Mouse (Mus musculus): ENCODE measurements at regions not wholly inside any gene's neighbourhood (a gene's known extent, or its start where the extent isn't known, plus 50 kb on each side); places are given as distances from the start of the nearest gene placed in this dataset.
A peak's percentile ranks its signal among the peaks of the same experiment; 100 is the strongest.

- ATAC-seq (ENCODE audit: low TSS enrichment), result no peak
Measured at GRCm38 (mm10) chr6:135433753-135434152, 71.4 kb downstream of the Emp1 start.

DNA sequence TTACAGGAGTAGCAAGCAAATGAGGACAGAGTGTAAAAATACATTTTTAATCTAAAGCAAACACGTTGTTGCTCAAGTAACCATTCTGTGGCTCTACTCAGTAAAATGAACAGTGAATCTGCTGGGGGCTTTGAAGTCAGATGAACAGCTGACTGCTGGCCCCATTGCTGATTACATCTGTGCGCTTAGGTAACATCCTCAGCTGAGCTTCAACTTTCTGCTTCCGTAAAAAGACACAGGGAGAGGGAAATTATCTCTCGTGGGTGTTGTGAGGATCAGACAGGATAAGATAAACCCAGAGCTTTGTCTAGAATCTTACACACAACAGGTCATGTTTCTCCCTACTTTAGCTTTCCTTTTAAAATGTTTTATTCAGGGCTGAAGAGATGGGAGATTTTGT, 74.0 kb downstream of the Emp1 start:
- ATAC-seq (ENCODE audit: low TSS enrichment), result peak; percentile 79

GRCm38 (mm10) chr6:135438271-135438670, 75.9 kb downstream of the Emp1 start:
- ATAC-seq (ENCODE audit: low TSS enrichment), result no peak

DNA sequence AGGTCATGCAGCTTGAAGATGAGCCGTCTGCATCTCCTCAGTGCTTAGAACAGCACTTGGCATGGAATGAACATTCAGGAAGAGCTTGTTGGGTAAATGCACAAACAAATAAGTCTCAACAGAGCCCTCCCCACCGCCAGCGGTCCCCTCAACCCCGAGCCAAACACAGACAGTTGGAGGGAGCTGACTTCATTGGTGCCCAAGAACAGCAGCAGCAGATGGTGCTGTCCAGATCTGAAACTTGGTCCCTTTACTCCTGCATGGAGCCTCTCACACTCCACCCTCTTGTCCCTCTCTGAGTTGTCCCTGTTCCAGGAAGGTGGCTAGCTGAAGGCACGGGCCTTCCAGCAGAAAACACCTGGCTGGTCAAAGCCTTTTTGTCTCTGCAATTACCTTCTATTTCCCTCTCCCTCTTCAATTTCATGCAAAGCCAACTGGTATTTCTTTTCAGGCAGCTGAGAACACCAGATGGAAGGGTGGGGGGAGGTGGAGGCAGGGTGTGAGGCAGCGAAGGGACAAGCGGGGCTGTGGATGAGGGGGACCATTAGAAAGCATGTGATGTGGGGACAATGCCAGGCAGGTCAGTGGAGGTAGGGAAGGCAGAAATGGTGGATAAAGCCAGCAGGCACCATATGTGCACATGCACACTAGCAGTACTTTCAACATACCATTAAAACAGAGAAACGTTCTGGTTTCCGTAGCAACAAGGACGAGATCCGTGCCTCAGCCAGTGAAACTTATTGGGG, 79.0 kb downstream of the Emp1 start:
- ATAC-seq (ENCODE audit: low TSS enrichment), result peak; percentile 59

DNA sequence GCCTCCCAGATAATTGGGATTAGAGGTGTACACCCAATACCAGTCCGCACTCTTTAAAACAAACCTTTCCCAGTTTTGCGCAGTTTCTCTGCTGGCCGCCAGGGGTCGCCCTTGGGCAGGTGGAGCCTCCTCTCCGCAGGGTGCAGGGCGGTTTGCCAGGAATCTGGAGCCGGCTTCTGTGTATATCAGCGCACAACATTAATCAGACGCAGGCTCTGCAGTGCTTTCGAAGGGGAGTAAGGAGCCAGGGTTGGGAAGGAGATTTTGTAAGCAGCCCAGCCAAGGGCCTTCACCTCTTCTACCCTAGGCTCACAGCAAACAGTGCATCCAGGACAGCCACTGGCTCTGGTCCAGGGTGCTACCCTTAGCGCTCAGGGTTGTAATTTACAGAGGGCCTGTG, 82.3 kb downstream of the Emp1 start:
- peak; percentile 75 for ATAC-seq (ENCODE audit: low TSS enrichment)

GRCm38 (mm10) chr6:135445070-135445469, 82.7 kb downstream of the Emp1 start:
- ATAC-seq (ENCODE audit: low TSS enrichment), result peak; percentile 36

- no peak for ATAC-seq (ENCODE audit: low TSS enrichment)
Measured at GRCm38 (mm10) chr6:135447801-135448200, 85.5 kb downstream of the Emp1 start.

DNA sequence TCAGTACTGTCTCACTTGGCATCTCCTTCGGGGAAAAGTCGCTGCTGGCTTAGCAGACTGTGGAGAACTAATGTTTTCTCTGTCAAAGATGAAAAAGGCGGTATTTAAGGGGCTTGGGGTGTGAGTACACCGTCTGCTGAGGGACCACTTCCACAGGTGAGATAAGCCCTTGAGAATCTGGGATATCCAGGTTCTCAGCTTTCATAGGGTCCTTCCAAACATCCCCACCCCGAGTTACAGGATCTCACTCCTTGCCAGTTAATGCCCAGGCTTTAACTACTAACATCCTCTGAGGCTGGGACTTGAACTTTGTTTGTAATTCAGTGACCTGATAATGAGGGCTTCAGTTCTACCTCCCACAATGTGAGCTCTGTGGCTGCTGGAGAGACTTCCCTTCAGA, 86.9 kb downstream of the Emp1 start:
- ATAC-seq (ENCODE audit: low TSS enrichment), result no peak

DNA sequence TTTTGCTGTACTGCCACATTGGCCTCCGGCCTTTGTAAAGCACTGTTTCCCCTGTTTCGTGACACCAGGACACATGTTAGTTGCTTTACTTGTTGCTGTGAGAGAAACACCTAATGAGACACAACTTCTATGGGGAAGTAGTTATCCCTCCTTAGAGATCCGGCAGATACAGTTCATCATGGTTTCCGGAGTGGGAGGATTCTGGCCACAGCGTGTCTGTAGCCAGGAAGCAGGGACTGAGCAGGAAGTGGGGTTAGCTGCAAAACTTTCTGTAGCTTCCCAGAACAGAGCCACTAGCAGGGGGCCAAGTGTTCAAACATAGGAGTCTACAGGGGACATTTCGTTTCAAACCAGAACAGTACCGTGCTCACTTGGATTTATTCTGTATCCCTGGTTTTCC, 88.2 kb downstream of the Emp1 start:
- ATAC-seq (ENCODE audit: low TSS enrichment), result no peak

- ATAC-seq (ENCODE audit: low TSS enrichment), result peak; percentile 96
Measured at GRCm38 (mm10) chr6:135451165-135451797, 88.9 kb downstream of the Emp1 start.

GRCm38 (mm10) chr6:135453041-135453440, 90.7 kb downstream of the Emp1 start:
- ATAC-seq (ENCODE audit: low TSS enrichment), result no peak

DNA sequence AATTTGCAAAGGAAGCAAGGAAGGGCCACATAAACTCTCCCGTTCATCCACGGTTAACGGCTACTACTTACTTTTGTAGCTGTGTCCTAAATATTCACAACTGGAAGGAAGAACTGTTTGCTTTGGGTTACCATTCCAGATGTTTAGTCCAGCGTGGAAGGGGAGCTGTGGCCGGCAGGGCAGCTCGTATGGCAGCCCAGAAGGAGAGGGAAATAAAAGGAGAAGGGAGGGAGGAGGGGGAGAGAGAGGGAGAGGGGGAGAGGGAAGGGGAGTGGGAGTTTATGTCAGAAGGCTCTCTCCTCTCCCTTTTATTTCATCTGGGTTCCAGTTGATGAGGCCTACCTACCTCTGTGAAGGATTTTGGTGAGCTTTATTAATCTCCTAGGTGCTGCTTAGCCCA, 110.2 kb downstream of the Emp1 start:
- no peak for ATAC-seq (ENCODE audit: low TSS enrichment)

DNA sequence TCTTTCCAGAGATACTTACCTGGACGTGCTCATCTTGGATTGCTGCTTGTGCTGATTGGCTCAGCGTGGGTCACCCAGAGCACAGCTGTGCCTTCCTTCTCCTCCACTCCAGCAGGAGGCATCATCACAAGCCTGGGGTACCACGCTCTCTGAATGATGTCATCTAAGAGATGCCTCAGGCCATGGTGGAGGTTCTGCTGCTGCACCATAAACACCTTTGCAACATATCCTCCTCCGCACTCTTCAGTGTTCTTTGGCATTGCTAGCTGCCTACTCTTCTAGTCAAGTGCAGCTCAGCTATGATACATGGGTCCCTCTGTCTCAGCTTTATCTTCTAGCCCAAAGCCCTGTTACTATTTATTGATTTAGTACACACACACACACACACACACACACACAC, 110.8 kb downstream of the Emp1 start:
- ATAC-seq (ENCODE audit: low TSS enrichment), result peak; percentile 66

DNA sequence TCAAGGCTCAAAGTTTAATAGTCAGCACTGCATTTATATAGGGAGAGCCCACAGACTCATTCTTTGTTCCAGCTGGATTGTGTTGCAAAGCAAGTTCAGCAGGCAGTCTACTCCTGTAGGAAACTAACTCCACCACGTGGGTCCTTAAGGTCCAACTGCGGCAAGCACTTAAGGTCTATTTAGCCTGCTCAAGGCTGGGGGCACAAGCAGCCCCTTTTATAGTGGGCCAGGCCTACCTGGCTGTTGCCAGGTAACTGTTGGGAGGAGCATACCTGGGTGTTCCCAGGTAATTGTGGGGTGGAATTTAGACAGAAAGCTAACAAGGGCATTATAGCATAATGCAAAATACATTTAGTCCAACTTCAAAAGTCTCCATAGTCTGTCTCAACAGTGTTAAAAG, 126.5 kb downstream of the Emp1 start:
- ATAC-seq (ENCODE audit: low TSS enrichment), result no peak

DNA sequence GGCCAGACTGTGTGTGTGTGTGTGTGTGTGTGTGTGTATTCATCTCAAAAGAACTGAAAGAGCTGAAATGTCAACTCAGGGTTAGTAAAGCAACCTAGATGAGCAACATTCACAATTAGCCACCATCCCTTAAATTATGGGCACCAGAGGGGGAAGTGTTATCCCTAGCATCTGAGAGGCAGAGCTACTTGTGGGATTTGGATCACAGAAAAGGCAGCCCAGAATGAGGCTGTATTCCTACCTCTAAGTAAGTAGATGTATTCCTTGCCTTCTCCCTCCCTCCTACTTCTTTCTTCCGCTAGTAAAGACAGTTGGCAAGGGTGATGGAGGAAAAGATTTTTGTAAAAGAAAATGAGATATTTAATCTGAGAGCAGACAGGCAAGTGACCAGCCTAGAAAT, 131.6 kb downstream of the Emp1 start:
- ATAC-seq (ENCODE audit: low TSS enrichment), result peak; percentile 52; the same call in 1 of the 2 replicates

GRCm38 (mm10) chr6:135495841-135496240, 133.5 kb downstream of the Emp1 start:
- no peak for ATAC-seq (ENCODE audit: low TSS enrichment)

DNA sequence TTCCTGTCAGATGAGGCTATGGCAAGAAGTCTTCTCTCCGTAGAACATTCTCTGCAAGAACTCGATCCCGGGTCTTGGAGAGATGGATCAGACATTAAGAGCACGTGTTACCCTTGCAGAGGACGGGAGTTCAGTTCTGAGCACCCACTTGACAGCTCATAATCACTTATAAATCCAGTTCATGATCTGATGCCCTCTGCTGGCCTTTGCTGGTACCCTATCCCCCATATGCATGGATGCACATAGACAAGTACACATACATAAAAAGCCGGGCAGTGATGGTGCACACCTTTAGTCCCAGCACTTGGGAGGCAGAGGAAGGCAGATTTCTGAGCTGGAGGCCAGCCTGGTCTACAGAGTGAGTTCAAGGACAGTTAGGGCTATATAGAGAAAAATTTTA, 136.2 kb downstream of the Emp1 start:
- ATAC-seq (ENCODE audit: low TSS enrichment), result no peak

DNA sequence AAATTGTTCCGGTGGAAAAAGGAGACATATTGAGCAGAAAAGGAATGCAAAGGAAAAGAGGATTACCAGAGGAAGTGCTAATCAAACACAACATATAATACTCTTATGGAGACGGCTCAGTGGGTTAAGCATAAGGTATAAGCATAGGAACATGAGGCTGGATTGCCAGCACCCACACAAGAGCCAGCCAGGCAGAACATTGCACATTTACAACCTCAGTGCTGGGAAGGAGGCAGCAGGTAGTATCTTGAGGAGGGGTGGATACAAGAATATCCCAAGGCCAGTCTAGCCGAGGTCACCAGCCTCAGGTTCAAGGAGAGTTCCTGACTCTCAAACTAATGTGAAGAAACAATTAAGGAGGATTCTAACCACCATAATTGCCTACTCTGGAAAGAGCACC, 138.0 kb downstream of the Emp1 start:
- peak; percentile 81 for ATAC-seq (ENCODE audit: low TSS enrichment)

GRCm38 (mm10) chr6:135501791-135502190, 139.4 kb downstream of the Emp1 start:
- ATAC-seq (ENCODE audit: low TSS enrichment), result no peak

DNA sequence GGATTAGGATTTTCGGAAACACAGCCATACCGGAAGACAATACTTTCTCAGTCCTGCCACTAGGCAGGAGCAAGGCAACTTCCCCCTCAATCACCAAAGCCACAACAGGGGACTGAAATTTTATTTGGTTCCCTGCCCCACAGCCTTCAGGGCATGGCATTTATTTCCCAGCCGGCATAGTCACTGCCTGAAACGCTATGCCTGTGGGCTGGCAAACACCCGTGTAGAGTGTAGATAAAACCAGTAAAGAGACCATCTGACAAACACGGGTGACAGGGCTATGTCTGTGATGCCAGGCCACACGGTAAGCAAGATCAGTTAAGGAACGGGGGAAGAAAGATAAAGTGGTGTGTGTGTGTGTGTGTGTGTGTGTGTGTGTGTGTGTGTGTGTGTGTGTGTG, 140.1 kb downstream of the Emp1 start:
- ATAC-seq (ENCODE audit: low TSS enrichment), result no peak

DNA sequence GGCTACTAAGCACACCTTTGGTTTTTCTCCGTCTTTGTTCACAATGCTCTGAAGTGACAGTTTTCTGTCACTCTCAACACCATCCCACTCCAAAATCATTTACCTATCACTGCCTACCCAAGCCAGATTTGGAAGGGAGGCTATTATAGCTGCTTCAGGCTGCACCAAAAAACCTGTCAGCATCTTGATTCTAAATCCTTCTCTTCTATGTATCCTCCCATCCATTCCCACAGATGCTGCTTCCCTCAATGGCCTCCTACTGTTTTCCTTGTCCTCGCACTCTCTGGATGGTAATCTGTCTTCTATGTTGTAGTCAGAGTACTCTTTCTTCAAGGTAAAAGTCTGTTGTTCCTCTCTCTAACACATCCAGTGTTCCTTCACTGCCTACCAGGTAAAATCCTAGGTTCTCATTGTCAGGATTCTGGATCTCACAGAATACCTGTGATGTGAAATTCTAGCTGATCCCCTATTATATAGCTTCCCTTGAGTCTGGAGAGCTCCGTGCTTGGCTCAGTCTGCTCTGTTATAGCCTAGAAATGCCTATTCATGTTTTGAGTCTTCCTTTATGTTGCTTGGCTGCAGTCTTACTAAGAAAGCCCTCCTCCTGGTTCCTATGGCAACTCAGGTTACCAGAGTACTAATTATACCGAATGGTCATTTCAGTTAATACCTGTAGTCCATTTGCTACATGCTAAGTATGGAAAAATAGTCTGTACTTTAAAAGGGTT, 156.5 kb downstream of the Emp1 start:
- ATAC-seq (ENCODE audit: low TSS enrichment), result peak; percentile 77

GRCm38 (mm10) chr6:135519438-135519803, 157.1 kb downstream of the Emp1 start:
- no peak for ATAC-seq (ENCODE audit: low TSS enrichment)

DNA sequence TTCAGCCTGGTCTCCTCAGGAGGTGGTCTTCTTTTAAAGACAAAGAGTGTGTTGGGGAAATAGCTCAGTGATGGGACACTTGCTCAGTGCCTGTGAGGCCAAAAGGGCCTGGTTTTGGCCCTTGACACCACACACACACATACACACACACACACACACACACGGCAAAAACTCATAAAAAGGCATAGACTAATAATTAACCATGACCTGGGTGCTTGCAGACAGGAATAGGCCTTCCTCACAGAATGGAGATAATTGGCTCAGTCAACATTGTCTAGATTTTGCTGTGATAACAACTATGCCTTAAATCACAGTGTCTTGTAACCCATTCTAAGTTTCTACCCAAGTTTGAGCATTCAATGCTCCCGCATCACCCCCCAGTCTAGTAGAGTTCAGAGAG, 158.5 kb downstream of the Emp1 start:
- ATAC-seq (ENCODE audit: low TSS enrichment), result no peak

All from frontal cortex, adult (tissue).